Mouse (Mus musculus) leukemia stem cell, adult 10-12 weeks (primary cell): ENCODE data around the gene Gpn3. TPM values are rescaled to one million over a fixed set of nuclear protein-coding genes. Genes with fewer than 3 reads are reported as not detected.

Experiments used
- polyA plus RNA-seq: library from polyadenylated mRNA; stranded (reverse); fragments of >175 nt; gene quantifications from 2 replicates; pipeline ENCODE4 v1.2.3, GENCODE M21; 2012; ENCODE audit warnings: low replicate concordance

Gpn3 gene
- polyA plus RNA-seq = 21.2 and 28.3 TPM in 2 replicates

DNA sequence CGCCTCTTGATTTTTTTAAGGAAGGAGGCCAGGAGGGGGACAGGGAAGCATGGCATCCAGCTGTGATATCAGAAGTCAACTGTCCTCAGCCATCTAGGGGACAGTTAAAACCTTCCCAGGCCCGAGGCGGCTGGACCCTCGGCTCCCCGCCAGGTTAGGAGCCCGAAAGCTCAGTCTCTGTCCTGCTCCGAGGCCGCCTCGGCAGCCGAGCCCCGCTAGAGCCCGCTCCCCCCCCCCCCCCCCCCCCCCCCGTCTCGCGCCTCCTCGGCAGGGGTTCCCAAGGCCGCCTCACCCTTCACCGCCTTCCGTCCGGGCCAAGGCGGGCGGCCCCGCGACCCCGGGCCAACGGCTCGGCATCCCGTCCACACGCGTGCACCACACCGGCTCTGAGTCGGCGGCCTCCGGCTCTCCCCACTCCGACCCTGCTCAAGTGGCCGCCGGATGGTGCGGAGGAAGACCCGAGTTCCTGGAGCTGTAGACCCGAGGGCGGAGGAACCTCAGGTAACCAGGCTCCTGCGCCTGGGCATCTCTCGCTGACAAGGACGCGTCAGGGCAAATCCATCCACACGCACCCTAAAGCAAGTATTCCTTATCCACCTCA, at the start of gene Gpn3:
Gpn3 (plus strand) TSS at position 286 of the 601 bp plus-strand sequence.

DNA sequence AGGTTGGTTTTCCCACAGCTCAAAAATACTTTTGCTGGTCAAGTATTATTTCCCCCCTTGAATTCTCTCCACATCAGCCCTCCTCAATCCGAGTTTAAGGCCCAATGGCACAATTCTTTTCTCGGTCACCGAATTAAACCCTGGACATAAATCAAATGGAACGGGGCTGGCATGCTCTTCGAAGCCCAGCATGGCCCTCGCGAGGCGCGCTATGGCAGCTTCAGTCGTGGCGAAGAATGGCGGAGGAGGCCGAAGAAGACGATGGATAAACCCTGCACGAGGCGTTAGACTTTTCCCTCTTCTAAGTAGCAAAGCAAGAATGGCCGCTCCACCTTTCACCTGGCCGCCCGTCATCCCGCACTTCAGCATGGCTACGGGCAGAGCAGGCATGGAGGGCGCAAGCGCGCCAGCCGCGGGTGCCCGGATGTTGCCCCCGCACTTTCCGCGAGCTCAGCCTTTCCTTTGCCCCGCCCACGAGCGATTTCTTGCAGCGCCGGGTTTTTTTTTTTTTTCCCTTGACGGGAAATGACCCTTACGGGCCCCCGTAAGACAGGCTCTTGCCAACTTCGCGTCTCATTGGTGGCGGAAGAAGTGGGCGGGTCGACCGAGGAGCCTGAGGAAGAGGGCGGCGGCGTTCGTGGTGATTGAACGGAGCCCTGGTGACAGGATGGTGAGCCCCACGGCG, 17.7 kb upstream of the Gpn3 start, which contains the start of the genes Rad9b and Vps29:
Rad9b (minus strand) TSS at position 427 of the 685 bp plus-strand sequence.
Vps29 (plus strand) TSS at position 563 of the 685 bp plus-strand sequence.

DNA sequence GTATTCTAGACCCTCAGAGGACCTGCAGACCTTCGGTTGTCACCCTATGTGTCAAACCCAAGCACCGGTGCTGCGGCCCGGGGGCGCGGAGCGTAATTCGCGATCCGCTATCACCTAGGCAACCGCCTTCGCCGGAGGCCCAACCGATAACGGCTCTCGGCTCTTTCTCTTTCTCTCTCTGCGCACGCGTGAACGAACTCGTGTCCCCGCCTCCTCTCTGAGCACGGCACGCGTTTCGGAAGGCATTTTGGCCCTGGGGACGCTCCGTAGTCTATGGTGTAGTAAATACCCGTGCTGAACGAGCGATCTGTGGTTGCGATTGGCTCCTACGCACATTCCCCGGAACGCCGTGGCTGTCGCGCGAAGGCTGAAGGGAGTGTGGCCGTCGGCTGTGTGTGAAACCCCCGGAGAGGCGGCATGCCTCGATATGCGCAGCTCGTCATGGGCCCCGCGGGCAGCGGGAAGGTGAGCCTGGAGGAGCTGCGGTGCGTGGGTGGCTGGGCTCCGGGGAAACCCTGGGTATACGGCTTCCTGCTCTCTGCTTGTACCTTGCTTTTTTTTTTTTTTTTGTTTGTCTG, 605 bp downstream of the Gpn3 start, which contains the start of gene Fam216a:
Fam216a (minus strand) TSS at position 173 of the 578 bp plus-strand sequence.

DNA sequence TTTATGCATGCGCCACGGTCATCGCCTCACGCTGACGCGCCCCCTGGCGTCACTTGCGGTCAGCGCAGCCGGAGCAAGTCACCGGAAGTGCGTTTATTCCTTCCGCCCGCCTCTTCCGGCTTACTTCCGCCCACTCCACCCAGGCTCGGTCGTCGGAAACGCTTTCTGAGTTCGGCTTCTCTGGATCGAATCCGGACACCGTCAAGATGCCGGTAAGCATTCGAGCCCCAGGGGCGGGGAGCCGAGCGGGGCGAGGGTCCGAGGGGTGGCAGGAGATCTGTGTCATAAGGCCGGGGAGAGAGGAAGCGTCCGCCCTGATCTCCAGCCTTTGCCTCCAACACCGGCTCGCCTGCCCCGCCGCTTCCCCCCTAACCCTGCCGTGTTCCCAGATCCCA, 20.1 kb downstream of the Gpn3 start, which contains the start of gene Arpc3:
Arpc3 (plus strand) TSS at position 93 of the 395 bp plus-strand sequence.

DNA sequence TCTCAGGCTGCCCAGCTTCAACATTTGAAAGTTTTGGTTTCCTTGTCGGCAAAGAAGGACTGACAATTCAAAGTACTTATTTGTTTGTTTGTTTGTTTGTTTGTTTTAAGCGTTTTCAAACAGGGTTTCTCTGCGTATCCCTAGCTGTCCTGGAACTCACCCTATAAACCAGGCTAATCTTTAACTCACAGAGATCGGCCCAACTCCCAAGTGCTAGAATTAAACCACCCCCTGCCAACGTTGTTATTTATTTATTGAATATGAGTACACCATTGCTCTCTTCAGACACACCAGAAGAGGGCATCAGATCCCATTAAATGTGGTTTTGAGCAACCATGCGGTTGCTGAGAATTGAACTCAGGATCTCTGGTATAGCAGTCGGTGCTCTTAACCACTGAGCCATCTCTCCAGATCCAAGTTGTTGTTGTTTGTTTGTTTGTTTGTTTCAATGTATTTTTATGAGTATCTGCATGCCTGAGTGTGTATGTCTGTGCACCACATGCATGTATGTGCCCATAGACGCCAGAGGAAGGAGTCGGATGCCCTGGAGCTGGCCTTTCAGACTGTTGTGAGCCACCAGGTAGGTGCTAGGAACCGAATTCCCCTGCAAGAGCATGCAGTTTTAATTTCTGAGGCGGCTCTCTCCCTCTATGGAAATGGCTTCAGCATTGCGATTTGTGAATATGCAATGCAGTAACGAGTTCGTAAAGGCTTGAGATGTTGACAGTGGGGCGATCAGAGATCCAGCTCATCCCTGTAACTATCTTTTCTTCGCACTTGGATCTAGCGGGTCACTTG, 49.8 kb downstream of the Gpn3 start, which contains the start of gene Anapc7:
Anapc7 (plus strand) TSS at position 423 of the 798 bp plus-strand sequence.

Other genes starting within 250 kb of the Gpn3 start
- 0.03 TPM in 1 of 2 replicates, not detected in the other for gene Ccdc63, start 231.1 kb upstream of the Gpn3 start, polyA plus RNA-seq
- gene Ppp1cc, start 213.6 kb upstream of the Gpn3 start, polyA plus RNA-seq = 112 and 162 TPM in 2 replicates
- 30.4 and 37.6 TPM in 2 replicates for gene Hvcn1, start 165.1 kb upstream of the Gpn3 start, polyA plus RNA-seq
- 6.6 and 11.7 TPM in 2 replicates for gene Tctn1, start 107.4 kb upstream of the Gpn3 start, polyA plus RNA-seq
- gene Pptc7, start 87.5 kb upstream of the Gpn3 start, polyA plus RNA-seq = 8.2 and 25.1 TPM in 2 replicates
- gene Rad9b, start 17.6 kb upstream of the Gpn3 start, polyA plus RNA-seq = 0.88 and 1.6 TPM in 2 replicates
- gene Vps29, start 17.5 kb upstream of the Gpn3 start, polyA plus RNA-seq = 6.0 and 10.4 TPM in 2 replicates
- 31.5 and 44.2 TPM in 2 replicates for gene Fam216a, start 488 bp downstream of the Gpn3 start, polyA plus RNA-seq
- 17.9 and 41.8 TPM in 2 replicates for gene Arpc3, start 20.0 kb downstream of the Gpn3 start, polyA plus RNA-seq
- gene Anapc7, start 49.8 kb downstream of the Gpn3 start, polyA plus RNA-seq = 7.0 and 12.9 TPM in 2 replicates
- 53.8 and 78.0 TPM in 2 replicates for gene Atp2a2, start 130.3 kb downstream of the Gpn3 start, polyA plus RNA-seq
- gene Ift81, start 242.6 kb downstream of the Gpn3 start, polyA plus RNA-seq = 0.27 TPM in 1 of 2 replicates, not detected in the other